Mouse (Mus musculus): ENCODE measurements around the gene Coro1a.
"Not testable (repeated sequence)": the region's sequence is repeated elsewhere in the genome, so short reads cannot be mapped to it uniquely, and the experiment has no call there.

The Coro1a gene

DNA sequence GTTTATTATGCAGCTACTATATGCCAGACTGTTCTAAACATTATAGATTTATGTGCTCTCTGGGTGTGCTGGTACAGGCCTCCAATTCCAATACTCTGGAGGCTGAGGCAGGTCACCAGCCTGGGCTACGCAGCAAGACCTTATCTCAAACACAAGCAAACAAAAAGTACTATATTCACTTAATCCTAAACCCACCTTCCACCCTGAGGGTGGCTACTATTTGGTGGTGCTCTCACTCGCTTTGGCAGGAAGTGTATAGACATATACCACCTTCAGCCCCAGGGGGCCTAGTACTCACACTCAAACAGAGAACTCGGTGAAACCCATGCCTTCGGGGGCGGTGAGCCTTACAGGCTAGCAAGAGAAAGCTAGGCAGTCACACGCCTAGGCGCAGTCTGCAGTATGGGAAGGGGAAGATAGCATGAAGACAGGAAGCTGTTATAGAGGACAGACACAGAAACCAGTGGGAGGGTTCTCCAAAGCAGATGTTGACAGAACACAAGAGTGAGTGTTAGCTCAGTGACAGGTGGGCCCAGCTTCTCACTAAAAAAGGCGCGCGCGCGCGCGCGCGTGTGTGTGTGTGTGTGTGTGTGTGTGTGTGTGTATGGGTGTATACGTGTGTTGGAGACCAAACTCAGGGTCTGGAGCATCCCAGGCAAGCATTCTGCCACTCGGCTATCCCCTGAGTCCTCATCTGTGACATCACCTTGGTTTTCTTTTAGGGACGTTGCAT is at the start of gene Coro1a:
TSS of gene Coro1a (minus strand) at position 346 of the 733 bp plus-strand sequence.
- DNase-seq (ENCODE audit: low read depth, low spot score), result no peak

DNA sequence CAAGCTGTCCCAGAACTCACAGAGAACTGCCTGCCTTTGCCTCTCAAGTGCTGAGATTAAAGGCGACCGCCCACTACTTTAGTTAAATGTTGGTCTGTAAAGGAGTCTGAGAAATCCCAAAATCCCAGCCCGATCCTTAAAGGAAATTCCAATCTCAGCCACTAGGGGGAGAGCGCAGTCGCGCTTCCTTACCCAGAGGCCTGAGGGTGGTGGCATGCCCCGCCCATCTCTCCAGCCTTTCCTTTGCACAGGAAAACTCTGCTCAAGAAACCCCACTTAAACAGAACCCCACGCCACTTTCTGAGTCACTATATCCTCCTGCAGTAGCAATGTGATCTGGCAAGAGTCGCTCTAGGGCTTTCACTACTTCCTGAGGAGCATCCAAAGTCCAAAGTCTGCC is 47.3 kb upstream of the Coro1a start:
- DNase-seq (ENCODE audit: low read depth, low spot score), result peak; percentile 68

DNA sequence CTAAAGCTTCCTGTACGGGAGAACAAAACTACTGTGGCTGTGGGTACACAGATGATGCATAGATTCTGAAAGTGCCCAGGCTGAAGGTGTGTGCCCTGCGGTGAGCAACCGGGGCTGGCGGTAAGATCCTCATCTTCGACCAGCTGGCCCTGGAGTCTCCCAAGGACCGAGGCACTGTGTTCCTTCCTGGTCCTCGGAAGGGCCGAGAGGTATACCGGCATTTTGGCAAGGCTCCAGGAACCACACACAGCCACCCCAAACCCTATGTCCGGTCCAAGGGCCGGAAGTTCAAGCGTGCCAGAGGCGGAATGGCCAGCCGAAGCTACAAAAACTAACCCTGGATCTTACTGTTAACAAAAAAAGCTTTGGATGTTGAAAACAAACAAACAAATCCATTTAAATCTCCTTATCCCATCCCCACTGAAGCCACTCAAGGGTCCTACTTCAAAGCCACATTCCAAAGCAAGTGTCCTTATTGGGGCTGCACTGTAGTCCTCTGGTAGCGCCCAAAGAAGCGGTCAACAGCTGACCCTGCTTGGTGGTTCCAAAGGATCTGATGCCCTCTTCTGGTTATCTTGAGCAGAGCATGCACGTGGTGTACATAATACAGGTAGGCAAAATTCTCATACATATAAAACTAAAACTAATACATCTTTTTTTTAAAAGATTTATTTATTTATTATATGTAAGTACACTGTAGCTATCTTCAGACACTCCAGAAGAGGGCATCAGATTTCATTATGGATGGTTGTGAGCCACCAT is 42.2 kb upstream of the Coro1a start:
- DNase-seq (ENCODE audit: low read depth, low spot score), result no peak

DNA sequence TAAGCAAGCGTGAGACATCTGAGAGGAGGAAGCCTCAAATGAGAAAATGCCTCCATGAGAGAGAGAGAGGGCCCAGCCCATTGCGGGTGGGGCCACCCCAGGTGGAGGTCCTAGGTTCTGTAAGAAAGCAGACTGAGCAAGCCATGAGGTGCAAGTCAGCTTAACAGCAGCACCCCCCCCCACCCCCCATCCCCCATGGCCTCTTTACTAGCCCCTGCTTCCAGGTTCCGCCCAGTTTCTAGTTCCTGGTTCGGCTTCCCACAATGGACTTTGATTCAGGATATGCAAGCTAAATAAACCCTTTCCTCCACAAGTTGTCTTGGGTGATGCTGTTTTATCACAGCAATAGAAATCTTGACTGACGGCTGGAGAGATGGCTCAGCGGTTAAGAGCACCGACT is 41.2 kb upstream of the Coro1a start:
- DNase-seq (ENCODE audit: low read depth, low spot score), result no peak

DNA sequence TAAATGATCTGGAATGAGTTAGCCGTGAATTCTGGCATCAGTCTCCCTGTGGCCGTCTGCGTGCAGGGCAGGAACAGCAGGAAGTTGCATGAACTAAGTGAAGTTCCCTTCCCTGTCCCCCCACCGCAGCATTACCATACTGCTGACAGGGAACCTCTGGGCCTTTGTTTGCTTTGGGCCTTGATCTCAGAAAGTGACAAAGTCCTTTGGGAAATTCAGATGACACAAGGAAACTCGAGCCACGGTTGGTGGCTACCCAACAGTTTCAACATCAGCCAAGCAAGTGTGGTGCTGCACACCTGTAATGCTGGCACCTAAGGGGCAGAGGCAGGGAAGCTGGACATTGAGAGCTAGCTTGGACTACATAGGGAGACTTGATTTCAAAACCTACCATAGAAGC is 39.2 kb upstream of the Coro1a start:
- no peak for DNase-seq (ENCODE audit: low read depth, low spot score)

DNA sequence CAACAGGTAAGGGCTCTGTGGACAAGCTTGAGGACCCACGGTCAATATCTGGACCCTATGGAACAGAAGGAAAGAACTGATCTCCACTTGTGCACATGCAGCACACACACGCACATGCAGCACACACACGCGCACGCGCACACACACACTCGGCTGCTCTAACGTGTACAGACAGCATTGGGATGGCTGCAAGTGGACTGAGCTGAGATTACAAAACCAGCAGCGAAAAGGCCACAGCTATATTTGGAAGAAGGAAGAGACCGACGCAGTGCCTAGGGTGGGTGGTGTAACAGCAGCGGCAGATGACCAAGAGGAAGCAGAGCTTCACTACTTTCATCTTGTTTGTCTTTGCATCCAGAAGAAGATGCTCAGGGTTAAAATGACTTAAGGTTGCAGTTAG is 38.5 kb upstream of the Coro1a start:
- no peak for DNase-seq (ENCODE audit: low read depth, low spot score)

DNA sequence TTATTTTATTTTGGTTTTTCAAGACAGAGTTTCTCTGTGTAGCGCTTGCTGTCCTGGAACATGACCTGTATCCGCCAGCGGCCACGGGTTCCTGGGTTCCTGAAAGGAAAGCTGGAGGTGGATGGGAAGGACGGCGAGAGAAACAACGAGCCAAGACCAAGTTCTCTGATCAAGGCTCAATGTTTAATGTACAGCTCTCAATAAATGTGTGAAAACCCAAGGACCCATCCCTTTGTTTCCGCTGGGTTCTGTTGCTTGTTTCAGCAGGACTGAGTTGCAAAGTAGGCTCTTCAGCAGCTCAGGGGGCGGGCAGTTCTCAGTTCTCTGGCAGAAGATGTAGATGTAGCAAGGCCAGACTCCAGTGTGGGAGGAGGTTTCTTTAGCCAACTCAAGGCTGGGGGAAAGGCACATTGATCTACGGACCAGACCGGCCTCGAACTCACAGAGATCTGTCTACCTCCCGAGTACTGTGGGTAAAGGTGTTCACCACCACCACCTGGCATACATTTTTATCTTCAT is 34.4 kb upstream of the Coro1a start:
- DNase-seq (ENCODE audit: low read depth, low spot score), result no peak

DNA sequence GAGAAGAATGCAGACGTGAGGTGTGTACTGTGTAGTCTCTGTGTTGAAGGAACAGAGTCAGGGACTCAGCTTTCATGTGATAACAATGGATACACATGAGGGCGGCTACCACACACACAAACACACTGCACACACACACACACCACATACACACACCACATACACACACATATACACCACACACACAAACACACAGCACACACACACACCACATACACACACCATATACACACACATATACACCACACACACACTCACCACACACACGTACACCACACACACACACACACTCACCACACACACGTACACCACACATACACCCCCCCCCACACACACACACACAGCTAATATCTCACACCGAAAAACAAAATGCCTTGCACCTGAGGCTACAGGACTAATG is 33.9 kb upstream of the Coro1a start:
- DNase-seq (ENCODE audit: low read depth, low spot score), result no peak

DNA sequence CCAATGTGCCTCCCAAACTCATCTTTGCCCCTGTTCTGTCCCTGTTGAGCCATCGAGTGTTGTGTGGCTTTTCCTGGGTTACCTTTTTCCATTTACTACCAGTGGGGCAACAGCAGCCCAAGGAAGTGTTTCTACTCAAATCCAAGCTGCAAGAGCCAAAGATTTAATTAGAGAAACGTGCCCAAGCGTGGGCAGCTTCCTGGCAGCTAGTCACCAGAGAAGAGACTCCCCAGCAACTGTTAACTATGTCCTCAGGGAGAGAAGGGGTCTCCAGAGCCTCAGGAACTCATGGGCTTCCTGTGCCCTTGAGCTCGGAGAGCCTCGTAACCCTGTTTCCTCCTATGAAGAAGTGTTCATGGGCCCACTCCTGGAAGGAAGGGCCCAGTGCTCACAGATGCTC is 33.4 kb upstream of the Coro1a start:
- DNase-seq (ENCODE audit: low read depth, low spot score), result no peak

DNA sequence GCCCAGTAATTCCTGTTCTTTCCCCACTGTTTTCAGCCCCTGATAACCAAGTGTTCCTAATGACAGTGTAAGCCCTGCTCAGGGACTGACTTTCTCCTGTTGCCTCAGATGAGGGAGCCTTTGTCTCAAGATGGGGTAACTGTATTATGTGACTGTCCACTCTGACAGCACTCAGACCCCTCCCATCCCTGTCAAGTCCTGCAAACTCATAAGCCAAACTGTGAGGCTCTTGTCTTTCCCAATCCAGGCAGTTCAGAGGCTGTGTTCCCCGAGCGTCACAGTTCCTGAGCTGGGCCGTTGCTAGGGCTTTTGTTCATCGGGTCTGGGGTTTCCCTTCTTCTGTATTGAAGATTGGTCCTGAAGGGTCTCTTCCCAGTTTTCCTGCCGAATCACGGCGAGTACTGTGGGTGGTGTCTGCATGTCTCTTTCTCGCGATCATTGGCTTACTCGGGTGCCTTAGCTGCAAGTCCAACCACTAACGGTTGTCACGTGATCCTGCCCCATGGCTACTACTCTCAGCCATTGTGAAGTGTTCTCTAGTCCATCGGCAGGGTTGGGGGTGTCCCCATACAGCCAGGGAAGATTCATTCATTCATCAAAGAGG is 32.6 kb upstream of the Coro1a start:
- no peak for DNase-seq (ENCODE audit: low read depth, low spot score)

DNA sequence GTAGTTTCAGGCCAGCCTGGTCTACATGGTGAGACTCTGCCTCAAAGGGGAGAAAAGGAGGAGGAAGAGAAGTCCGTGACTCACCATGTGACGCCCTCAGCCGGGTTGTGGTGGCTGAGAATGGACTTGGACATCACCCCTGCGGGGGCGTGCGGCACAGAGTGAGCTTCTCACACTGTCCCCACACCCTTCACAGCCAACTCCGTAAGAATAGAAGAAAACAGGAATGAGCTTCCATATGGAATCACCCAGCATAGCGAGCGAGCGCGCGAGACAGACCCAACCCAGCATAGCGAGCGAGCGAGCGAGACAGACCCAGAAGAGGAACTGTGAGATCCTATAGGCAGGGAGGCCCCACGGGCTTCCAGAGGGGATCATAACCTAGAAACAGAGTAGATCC is 32.0 kb upstream of the Coro1a start:
- no peak for DNase-seq (ENCODE audit: low read depth, low spot score)

DNA sequence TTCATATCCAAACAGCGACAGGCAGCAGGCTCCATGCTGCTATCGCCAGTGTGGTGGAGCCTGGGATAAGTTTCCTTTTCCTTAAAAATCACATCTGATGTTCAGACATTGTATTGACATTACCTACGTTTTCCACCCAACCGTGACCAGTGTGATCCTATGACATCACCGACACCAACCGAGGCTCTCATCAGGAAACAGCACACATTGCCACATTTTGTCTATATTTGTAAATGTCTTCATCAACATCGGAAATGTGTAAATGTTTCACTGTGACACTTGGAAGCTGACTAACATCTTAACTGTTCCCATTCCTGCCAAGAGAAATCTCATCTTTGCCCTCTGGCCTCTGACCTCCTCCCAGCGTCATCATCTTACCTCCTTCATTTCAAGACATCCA is 28.5 kb upstream of the Coro1a start:
- no peak for DNase-seq (ENCODE audit: low read depth, low spot score)

DNA sequence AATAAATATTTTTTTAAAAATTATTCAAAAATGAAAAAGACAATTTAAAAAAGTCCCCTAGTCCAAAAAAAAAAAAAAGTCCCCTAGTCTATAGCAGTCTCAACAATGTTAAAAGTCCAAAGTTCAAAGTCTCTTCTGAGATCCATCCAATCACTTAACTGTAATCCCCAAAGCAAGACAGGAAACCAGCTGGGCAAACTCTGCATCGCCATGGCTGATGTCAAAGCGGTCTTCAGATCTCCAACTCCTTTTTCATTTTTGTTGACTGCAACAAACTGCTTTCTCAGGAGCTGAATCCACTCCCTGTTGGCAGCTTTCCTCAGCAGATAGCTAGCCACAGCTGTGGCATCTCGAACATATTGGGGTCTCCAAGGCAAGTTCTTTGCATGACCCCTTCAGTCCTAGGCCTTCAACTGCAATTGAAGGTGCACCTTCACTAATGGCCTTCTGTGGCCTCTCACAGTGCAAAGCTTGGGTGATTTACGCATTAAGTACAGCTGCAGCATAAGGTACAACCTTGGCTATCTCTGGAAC is 22.7 kb upstream of the Coro1a start:
- DNase-seq (ENCODE audit: low read depth, low spot score), result not testable (repeated sequence)

DNA sequence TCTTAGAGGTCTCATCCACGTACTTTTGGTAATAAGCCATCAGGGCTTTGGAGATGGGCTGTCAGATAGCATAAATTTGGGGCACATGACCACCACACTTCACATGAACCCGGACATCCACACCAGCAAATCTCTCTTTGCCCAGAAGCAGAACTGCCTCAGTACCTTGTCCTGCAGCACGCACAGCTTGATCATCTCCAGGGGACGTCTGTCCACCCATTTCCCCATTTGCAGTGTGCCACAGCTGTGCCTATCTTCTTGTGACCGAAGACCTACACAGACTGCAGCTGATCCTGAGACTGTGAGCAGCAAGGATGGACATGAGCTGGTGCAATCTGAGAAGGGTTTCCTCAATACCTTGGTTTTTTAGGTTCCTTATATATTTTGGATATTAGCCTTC is 18.1 kb upstream of the Coro1a start:
- DNase-seq (ENCODE audit: low read depth, low spot score), result no peak

DNA sequence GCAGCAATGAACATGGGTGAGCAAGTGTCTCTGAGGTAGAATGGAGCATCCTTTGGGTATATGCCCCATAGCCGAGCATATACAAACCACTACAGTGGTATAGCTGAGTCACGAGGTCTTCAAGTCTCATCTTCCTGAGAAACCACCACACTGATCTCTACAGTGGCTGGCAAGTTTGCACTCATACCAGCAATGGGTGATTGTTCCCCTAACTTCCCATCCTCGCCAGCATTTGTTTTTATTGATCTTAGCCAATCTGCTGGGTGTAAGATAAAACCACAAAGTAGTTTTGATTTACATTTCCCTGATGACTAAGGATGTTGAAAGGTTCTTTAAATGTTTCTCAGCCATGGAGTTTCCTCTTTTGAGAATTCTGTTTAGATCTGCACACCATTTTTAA is 17.5 kb upstream of the Coro1a start:
- no peak for DNase-seq (ENCODE audit: low read depth, low spot score)

DNA sequence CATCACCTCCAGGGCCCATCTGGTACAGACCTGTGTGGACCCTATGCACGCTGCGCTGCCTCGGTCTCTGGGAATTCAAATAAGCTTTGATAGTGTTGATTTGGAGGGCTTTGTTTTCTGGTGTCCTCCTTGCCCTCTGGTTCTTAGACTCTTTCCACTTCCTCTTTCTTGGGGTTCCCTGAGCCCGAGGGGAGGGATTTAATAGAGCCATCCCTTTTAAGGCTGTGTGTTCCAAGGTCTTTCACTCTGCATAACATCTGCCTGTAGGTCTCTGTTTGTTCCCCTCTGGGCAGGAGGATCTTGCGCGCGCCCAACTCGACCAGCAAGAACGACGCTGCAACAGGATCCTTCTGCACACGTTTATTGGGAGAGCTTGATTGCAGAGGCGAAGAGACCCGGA is 14.0 kb upstream of the Coro1a start:
- no peak for DNase-seq (ENCODE audit: low read depth, low spot score)

DNA sequence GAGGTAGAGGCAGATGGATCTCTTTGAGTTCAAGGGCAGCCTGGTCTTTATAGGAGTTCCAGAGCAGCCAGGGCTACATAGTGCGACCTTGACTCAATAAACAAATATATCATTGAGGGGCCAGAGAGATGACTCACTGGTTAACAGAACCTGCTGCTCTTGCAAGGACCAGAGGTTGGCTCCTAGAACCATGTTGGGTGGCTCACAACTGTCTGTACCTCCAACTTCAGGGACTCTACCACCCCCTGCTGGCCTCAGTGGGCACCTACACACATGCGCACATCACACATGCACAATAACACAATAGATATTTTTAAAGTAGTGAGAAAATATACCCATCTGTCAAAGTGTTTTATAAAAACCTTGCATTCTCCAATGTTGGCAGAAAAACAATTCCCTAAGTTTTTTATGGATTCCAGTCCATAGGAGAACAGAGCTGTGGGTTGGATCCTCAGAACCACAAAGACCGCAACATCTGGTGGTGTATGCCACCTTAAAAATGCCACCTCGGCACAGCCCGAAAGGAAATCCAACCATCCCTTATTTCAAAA is 11.3 kb upstream of the Coro1a start:
- no peak for DNase-seq (ENCODE audit: low read depth, low spot score)

DNA sequence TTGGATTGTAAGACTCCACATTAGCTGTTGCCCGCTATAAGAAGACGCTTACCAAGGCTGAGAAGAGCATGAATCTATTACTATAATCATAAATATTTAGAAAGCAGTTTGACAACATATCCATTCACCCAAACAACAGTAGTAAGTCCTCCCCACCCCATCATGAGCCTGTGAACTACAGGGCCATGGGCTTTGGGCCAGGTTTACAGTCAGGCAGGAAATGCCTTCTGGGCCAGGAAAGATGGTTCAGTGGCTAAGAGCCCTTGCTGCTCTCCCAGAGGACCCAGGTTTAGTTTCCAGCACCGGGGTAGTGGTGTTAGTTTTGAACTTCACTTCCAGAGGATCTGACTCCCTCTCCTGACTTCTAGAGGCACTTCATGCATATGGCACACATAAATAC is 10.0 kb upstream of the Coro1a start:
- no peak for DNase-seq (ENCODE audit: low read depth, low spot score)

DNA sequence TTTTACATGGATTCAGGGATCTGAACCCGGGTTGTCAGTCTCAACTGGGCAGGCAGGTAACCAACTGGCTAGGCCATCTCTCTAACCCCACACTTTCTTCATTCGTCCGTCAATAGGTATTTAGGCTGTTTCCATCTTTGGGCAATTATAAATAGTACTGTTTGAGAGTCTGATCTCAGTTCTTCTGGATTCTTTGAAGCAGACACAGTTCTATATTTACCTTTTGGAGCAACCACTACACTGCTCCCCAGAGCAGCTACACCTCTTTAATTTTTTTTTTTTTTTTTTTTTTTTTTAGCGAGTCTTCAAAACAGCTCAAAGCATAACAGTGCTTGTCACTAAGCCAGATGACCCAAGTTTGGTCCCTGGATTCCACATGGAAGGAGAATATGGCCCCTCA is 8.1 kb upstream of the Coro1a start:
- DNase-seq (ENCODE audit: low read depth, low spot score), result no peak

DNA sequence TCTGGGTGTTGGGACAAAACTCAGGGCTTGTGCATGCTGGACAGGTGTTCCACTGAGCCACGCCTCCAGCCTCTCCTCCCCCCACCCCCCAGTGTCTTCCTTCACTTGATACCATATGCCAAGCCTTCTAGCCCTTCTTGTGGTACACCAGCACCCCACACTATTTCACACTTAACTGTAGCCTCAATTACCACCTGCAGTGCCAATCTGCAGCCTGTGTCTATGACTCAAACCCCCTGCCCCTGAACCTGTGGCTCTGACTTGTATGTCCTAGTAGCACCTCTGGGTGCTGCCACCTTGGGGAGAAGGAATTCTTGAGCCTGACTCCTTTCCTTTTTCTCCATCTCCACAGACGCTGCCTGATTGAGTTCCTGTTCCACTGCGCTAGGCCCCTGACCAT is 4.3 kb upstream of the Coro1a start:
- DNase-seq (ENCODE audit: low read depth, low spot score), result no peak

DNA sequence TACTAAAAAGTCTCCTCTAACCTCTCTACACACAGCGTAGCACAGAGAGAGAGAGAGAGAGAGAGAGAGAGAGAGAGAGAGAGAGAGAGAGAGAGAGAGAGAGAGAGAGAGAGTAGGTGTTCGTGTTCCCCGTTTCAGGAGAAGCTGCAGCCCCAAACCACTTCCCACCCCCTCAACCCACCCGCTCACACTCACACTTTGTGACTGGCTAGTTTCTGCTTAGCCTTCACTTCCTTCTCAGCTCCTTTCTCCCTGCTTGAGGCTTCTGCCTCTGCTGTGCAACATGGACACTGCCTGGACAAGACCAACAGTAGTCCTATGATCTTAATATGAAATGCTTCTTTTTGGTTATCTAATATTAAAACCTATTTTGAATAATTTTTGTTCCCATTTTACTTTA is 2.7 kb upstream of the Coro1a start:
- no peak for DNase-seq (ENCODE audit: low read depth, low spot score)
